Mouse (Mus musculus): ENCODE measurements at regions not wholly inside any gene's neighbourhood (a gene's known extent, or its start where the extent isn't known, plus 50 kb on each side); places are given as distances from the start of the nearest gene placed in this dataset.

DNA sequence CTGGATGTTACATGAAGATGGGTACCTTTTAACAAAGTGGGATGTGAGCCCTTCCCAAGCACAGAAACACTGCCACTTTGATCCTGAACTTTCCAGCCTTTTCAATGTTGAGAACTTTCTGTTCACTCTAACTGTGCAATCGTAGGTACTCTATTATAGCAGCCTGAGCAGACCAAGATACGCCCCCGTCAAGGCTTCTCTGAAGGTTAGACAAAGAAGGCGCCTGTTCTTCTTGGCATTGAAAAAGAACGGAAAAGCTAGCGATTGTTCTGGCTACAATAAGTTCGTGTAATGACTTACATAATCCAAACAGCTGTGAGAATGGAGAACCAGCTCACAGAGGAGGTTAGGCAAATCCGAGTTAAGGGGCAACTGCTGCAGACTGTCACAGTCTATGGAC, 305.9 kb upstream of the Cxcr4 start:
- no peak for ATAC-seq (ENCODE audit: insufficient read depth, low FRiP score)
- 62% methylated on average over 8 of the region's 8 CpGs for WGBS
- no peak overlapping the region for H3K9ac ChIP-seq (ENCODE audit: low read length)
- no peaks in the 10 kb centered on the region for H3K9me3 ChIP-seq (replicated peaks; ENCODE audit: control insufficient read depth, low read length)
- H3K4me3 ChIP-seq (replicated peaks; ENCODE audit: low read length): no peak overlapping the region
- H3K4me2 ChIP-seq (ENCODE audit: low read depth, low read length): no peak overlapping the region
- no peak overlapping the region for H3K27ac ChIP-seq (ENCODE audit: low read length)
- H3K4me1 ChIP-seq (ENCODE audit: control insufficient read depth, insufficient read depth, low read length): no peaks in the 10 kb centered on the region
- H3K36me3 ChIP-seq (ENCODE audit: control insufficient read depth, insufficient read depth, low read length): no peaks in the 10 kb centered on the region
- H3K27me3 ChIP-seq (ENCODE audit: control insufficient read depth, insufficient read depth, low read length): no peaks in the 10 kb centered on the region

DNA sequence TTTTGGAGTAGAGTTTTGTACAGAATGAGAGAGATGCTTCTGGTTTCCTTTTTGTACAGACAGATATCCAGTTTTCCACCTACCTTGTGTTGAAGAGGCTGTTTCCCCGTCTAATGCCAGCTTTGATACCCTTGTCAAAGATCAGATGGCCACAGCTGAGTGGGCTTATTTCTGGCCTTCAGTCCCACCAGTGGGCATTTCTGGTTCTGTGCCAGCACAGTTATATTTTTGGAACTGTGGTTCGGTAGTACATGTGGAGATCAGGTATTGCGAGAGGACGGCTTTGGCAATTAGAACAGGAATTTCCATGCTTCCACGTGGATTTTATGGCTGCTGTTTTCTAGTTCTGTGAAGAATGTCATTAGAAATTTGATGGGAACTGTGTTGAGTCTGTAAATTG, 302.5 kb upstream of the Cxcr4 start:
- H3K27me3 ChIP-seq (ENCODE audit: control insufficient read depth, insufficient read depth, low read length): no peaks in the 10 kb centered on the region
- H3K9me3 ChIP-seq (replicated peaks; ENCODE audit: control insufficient read depth, low read length): no peaks in the 10 kb centered on the region
- H3K27ac ChIP-seq (ENCODE audit: low read length): no peak overlapping the region
- no peaks in the 10 kb centered on the region for H3K4me1 ChIP-seq (ENCODE audit: control insufficient read depth, insufficient read depth, low read length)
- H3K36me3 ChIP-seq (ENCODE audit: control insufficient read depth, insufficient read depth, low read length): no peaks in the 10 kb centered on the region
- H3K4me3 ChIP-seq (replicated peaks; ENCODE audit: low read length): no peak overlapping the region
- no peak overlapping the region for H3K9ac ChIP-seq (ENCODE audit: low read length)
- H3K4me2 ChIP-seq (ENCODE audit: low read depth, low read length): no peak overlapping the region
- ATAC-seq (ENCODE audit: insufficient read depth, low FRiP score): no peak
- 84% methylated on average over 5 of the region's 5 CpGs for WGBS

- H3K27me3 ChIP-seq (ENCODE audit: control insufficient read depth, insufficient read depth, low read length): no peaks in the 10 kb centered on the region
- no peak overlapping the region for H3K27ac ChIP-seq (ENCODE audit: low read length)
- no peak overlapping the region for H3K9ac ChIP-seq (ENCODE audit: low read length)
- no peaks in the 10 kb centered on the region for H3K9me3 ChIP-seq (replicated peaks; ENCODE audit: control insufficient read depth, low read length)
- H3K4me2 ChIP-seq (ENCODE audit: low read depth, low read length): no peak overlapping the region
- H3K4me1 ChIP-seq (ENCODE audit: control insufficient read depth, insufficient read depth, low read length): no peaks in the 10 kb centered on the region
- H3K36me3 ChIP-seq (ENCODE audit: control insufficient read depth, insufficient read depth, low read length): no peaks in the 10 kb centered on the region
- H3K4me3 ChIP-seq (replicated peaks; ENCODE audit: low read length): no peak overlapping the region
- no peak for ATAC-seq (ENCODE audit: insufficient read depth, low FRiP score)
Measured at GRCm38 (mm10) chr1:128878291-128878690, 286.2 kb upstream of the Cxcr4 start.

DNA sequence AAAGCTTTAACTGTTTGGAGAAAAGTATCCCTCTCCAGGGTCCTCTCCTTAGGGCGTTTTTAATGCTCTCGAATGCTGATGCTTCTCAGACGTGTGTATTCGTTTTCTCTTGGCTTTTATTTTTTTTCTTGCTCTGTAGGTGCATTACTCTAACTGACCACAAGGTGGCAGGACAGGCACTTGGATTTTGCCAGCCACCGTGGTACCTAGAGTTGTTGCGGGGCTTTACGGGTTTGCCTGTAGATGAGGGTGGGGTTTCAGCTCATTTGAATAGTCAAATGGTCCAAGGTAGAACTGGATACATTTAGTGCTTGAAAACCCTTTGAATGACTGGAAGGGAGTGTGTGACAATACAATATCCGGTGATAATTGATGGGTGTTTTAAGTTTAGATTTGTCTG, 283.2 kb upstream of the Cxcr4 start:
- WGBS: 10% methylated on average over 8 of the region's 8 CpGs
- H3K4me2 ChIP-seq (ENCODE audit: low read depth, low read length): no peak overlapping the region
- no peaks in the 10 kb centered on the region for H3K4me1 ChIP-seq (ENCODE audit: control insufficient read depth, insufficient read depth, low read length)
- no peak for ATAC-seq (ENCODE audit: insufficient read depth, low FRiP score)
- no peak overlapping the region for H3K9ac ChIP-seq (ENCODE audit: low read length)
- H3K4me3 ChIP-seq (replicated peaks; ENCODE audit: low read length): no peak overlapping the region
- no peaks in the 10 kb centered on the region for H3K36me3 ChIP-seq (ENCODE audit: control insufficient read depth, insufficient read depth, low read length)
- no peak overlapping the region for H3K27ac ChIP-seq (ENCODE audit: low read length)
- no peaks in the 10 kb centered on the region for H3K9me3 ChIP-seq (replicated peaks; ENCODE audit: control insufficient read depth, low read length)
- no peaks in the 10 kb centered on the region for H3K27me3 ChIP-seq (ENCODE audit: control insufficient read depth, insufficient read depth, low read length)

DNA sequence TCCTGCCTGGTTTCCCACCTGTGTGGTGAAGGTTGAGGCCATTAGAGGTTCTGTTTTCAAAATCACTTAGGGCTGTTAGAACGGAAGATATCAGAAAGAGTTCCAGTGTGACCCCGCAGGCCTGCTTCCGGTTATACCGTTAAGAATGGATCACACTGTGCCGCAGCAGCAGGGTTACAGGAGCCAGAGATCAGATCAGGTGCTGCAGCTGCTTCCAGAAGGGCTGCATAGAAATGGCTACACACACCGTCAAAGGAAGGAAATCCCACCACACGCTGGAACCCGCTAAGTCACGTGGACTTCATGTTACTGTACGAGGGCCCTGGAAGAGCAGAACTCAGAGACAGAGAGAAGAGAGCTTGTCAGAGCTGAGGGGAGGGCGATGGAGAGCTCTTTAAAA, 282.1 kb upstream of the Cxcr4 start:
- Histone ChIP-seq H3K9me3 (replicated peaks; ENCODE audit: control insufficient read depth, low read length) (no peaks in the 10 kb centered on the region), H3K9ac (ENCODE audit: low read length) (no peak overlapping the region), H3K36me3 (ENCODE audit: control insufficient read depth, insufficient read depth, low read length) (no peaks in the 10 kb centered on the region), H3K27ac (ENCODE audit: low read length) (no peak overlapping the region), H3K27me3 (ENCODE audit: control insufficient read depth, insufficient read depth, low read length) (no peaks in the 10 kb centered on the region), H3K4me2 (ENCODE audit: low read depth, low read length) (no peak overlapping the region), H3K4me3 (replicated peaks; ENCODE audit: low read length) (no peak overlapping the region), H3K4me1 (ENCODE audit: control insufficient read depth, insufficient read depth, low read length) (no peaks in the 10 kb centered on the region)
- ATAC-seq (ENCODE audit: insufficient read depth, low FRiP score): no peak
- 80% methylated on average over 11 of the region's 11 CpGs for WGBS

- H3K9ac ChIP-seq (ENCODE audit: low read length): no peak overlapping the region
- H3K36me3 ChIP-seq (ENCODE audit: control insufficient read depth, insufficient read depth, low read length): no peaks in the 10 kb centered on the region
- H3K4me1 ChIP-seq (ENCODE audit: control insufficient read depth, insufficient read depth, low read length): no peaks in the 10 kb centered on the region
- no peak overlapping the region for H3K4me3 ChIP-seq (replicated peaks; ENCODE audit: low read length)
- 70% methylated on average over 3 of the region's 3 CpGs for WGBS
- ATAC-seq (ENCODE audit: insufficient read depth, low FRiP score): no peak
- H3K27me3 ChIP-seq (ENCODE audit: control insufficient read depth, insufficient read depth, low read length): no peaks in the 10 kb centered on the region
- H3K9me3 ChIP-seq (replicated peaks; ENCODE audit: control insufficient read depth, low read length): no peaks in the 10 kb centered on the region
- H3K27ac ChIP-seq (ENCODE audit: low read length): no peak overlapping the region
- H3K4me2 ChIP-seq (ENCODE audit: low read depth, low read length): no peak overlapping the region
Measured at GRCm38 (mm10) chr1:128868761-128869160, 276.7 kb upstream of the Cxcr4 start.

GRCm38 (mm10) chr1:128860537-128860936, 268.4 kb upstream of the Cxcr4 start:
- Histone ChIP-seq H3K4me1 (ENCODE audit: control insufficient read depth, insufficient read depth, low read length) (no peaks in the 10 kb centered on the region), H3K4me3 (replicated peaks; ENCODE audit: low read length) (no peak overlapping the region), H3K9me3 (replicated peaks; ENCODE audit: control insufficient read depth, low read length) (no peaks in the 10 kb centered on the region), H3K27me3 (ENCODE audit: control insufficient read depth, insufficient read depth, low read length) (no peaks in the 10 kb centered on the region), H3K4me2 (ENCODE audit: low read depth, low read length) (no peak overlapping the region), H3K9ac (ENCODE audit: low read length) (no peak overlapping the region), H3K36me3 (ENCODE audit: control insufficient read depth, insufficient read depth, low read length) (no peaks in the 10 kb centered on the region), H3K27ac (ENCODE audit: low read length) (no peak overlapping the region)
- WGBS: 31% methylated on average over 1 of the region's 1 CpGs
- ATAC-seq (ENCODE audit: insufficient read depth, low FRiP score): no peak

DNA sequence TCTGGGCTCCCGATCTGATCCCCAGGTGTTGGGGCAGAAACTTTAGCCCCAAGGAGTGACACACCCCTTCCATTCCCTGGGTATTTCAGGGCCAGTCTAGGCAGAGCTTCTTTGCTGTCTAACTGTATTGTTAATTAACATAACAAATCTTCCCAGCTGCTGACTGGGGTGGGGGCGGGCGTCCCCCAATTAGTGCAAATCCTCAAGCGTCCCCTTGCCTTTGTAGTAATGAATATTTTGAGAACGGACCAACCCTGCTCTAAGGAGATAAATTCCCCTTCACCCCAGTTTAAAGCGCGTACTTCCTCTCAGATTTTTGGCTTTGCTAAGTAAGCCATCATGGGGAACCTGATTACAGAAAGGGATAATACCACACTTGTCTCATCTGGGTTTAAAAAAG, 268.0 kb upstream of the Cxcr4 start:
- H3K36me3 ChIP-seq (ENCODE audit: control insufficient read depth, insufficient read depth, low read length): no peaks in the 10 kb centered on the region
- WGBS: 22% methylated on average over 7 of the region's 7 CpGs
- no peaks in the 10 kb centered on the region for H3K9me3 ChIP-seq (replicated peaks; ENCODE audit: control insufficient read depth, low read length)
- H3K9ac ChIP-seq (ENCODE audit: low read length): no peak overlapping the region
- no peak overlapping the region for H3K4me3 ChIP-seq (replicated peaks; ENCODE audit: low read length)
- ATAC-seq (ENCODE audit: insufficient read depth, low FRiP score): no peak
- H3K27ac ChIP-seq (ENCODE audit: low read length): no peak overlapping the region
- no peaks in the 10 kb centered on the region for H3K27me3 ChIP-seq (ENCODE audit: control insufficient read depth, insufficient read depth, low read length)
- no peak overlapping the region for H3K4me2 ChIP-seq (ENCODE audit: low read depth, low read length)
- H3K4me1 ChIP-seq (ENCODE audit: control insufficient read depth, insufficient read depth, low read length): no peaks in the 10 kb centered on the region

GRCm38 (mm10) chr1:128858661-128859060, 266.6 kb upstream of the Cxcr4 start:
- Histone ChIP-seq H3K4me1 (ENCODE audit: control insufficient read depth, insufficient read depth, low read length) (no peaks in the 10 kb centered on the region), H3K9ac (ENCODE audit: low read length) (no peak overlapping the region), H3K27me3 (ENCODE audit: control insufficient read depth, insufficient read depth, low read length) (no peaks in the 10 kb centered on the region), H3K4me3 (replicated peaks; ENCODE audit: low read length) (no peak overlapping the region), H3K4me2 (ENCODE audit: low read depth, low read length) (no peak overlapping the region), H3K36me3 (ENCODE audit: control insufficient read depth, insufficient read depth, low read length) (no peaks in the 10 kb centered on the region), H3K27ac (ENCODE audit: low read length) (no peak overlapping the region), H3K9me3 (replicated peaks; ENCODE audit: control insufficient read depth, low read length) (no peaks in the 10 kb centered on the region)
- 75% methylated on average over 2 of the region's 2 CpGs for WGBS
- no peak for ATAC-seq (ENCODE audit: insufficient read depth, low FRiP score)

- Histone ChIP-seq H3K27ac (ENCODE audit: low read length) (no peak overlapping the region), H3K9me3 (replicated peaks; ENCODE audit: control insufficient read depth, low read length) (no peaks in the 10 kb centered on the region), H3K4me2 (ENCODE audit: low read depth, low read length) (no peak overlapping the region), H3K27me3 (ENCODE audit: control insufficient read depth, insufficient read depth, low read length) (no peaks in the 10 kb centered on the region), H3K4me1 (ENCODE audit: control insufficient read depth, insufficient read depth, low read length) (no peaks in the 10 kb centered on the region), H3K4me3 (replicated peaks; ENCODE audit: low read length) (no peak overlapping the region), H3K36me3 (ENCODE audit: control insufficient read depth, insufficient read depth, low read length) (no peaks in the 10 kb centered on the region), H3K9ac (ENCODE audit: low read length) (no peak overlapping the region)
- WGBS: 73% methylated on average over 2 of the region's 2 CpGs
- ATAC-seq (ENCODE audit: insufficient read depth, low FRiP score): no peak
Measured at GRCm38 (mm10) chr1:128856933-128857332, 264.8 kb upstream of the Cxcr4 start.

All from stomach, embryonic 16.5 days (tissue).